Mouse (Mus musculus) induced T-regulatory cell, adult 2 months (primary cell): ENCODE results near the gene Rpl41.
"Not testable (repeated sequence)": the region's sequence is repeated elsewhere in the genome, so short reads cannot be mapped to it uniquely, and the experiment has no call there.

Experiments used
- DNase-seq: peaks from one replicate; pipeline ENCODE4 v3.0.0-alpha.2; 2012; ENCODE audit warnings: low read depth

Rpl41 gene

DNA sequence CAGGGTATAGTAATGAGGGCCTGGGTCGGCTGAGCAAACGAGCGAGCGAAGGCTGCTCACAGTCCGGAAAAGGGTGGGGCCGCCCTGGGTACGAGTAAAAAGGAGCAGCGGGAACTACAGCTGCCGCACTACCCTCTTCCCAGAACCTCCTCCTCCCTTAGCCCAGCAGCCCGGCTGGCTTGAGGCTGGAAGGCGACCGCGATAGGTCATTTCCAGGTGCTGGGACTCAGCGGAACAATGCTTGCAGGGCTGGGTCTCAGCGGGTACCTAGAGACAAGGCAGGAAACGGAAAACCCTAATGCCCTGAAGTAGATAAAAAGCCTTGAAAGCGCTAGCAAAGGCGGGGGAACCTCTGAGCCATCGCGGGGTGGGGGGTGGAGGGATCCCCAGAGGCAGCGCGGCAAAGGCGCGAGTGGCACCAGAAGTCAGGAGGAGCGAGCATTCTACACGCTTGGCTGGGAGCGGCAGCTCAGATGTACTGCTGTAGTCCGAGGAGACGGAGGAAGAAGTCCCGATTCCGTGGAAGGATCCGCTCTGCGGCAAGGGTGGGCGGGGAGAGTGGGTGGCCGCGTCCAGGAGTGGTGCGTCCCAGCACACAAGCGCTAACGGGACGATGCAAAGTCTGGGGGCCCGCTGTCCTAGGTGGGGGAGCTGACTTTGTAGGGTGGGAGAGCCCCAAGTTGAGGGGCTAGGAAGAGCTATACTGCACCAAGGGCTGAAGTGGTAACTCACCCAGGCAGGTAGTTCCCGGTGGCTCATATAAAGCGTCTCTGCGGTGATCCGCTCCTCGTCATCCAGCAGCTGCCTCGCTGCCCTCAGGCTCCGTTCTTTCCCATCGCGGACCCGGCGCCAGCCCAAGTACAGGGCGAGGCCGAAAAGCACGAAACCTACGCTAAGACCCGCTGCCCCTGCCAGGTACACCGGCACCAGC, 24.1 kb downstream of the Rpl41 start:
- peak; percentile 88 for DNase-seq

DNA sequence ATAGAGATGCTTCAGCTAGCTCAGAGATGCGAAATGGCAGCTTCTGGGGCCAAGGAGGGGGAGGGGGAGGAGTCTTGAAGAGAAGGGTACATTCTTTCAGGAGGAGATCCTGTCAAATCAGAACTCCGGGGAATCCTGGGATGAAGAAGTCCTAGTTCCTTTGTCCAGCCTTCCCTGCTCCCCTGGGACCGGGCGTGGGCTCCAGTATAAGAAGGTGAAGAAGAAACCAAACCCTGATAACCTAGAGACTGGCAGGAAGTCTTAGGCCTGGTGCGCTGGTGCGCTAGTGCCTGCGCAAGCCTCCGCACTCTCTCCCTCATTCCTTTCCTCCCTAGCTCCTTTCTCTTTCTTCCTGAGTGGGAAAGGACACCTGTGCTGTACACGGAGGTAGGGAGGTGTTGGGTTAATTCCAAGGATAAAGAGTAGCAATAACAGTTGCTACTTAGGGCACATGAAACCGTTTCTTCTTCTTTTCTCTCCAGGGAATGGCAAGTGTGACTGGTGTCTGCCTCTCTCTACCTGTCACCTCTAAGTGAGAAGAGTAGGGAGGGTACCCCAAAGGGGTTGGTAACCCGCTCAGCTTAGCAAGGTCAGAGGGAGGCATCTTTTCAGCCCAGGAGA, 24.9 kb downstream of the Rpl41 start:
- peak; percentile 71 for DNase-seq

GRCm38 (mm10) chr10:128522351-128522750, 26.8 kb downstream of the Rpl41 start:
- no peak for DNase-seq

DNA sequence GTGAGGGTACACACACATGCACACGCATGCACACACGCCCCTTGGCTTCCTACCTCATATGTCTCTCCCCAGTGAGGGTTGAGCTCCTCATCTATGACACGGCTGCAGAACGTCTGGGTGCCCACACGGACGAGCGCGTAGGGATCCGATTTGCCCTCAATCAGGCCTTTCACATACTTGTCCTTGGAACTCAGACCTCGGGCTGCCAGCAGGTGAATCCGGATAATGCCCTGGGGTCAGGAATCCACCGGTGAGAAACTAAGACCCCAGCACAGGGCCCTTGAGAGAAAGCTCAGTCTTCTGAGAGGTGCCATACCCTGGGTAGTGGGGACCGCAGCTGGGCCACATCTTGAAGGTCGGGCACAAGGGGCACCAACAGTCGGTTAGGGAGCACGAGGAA, 28.5 kb downstream of the Rpl41 start:
- no peak for DNase-seq

DNA sequence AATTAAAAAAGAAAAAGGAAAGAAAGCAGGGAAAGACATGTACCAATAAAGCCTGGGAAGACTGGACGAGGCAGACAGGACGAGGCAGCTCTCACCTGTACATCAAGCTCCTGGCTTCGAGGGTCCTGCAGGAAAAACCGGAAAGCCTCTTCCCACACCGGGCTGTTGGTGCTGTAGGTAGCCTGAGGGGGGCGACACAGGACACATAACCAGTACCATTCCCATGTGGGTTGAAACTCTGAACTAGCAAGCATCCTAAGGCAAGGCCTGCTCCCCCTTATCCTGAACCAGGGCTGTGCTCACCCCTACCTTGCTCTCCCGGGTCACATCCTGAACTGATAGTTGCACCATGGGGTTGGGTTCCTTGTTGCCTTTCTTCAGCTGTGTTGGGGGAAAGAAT, 30.3 kb downstream of the Rpl41 start:
- DNase-seq = peak; percentile 62

DNA sequence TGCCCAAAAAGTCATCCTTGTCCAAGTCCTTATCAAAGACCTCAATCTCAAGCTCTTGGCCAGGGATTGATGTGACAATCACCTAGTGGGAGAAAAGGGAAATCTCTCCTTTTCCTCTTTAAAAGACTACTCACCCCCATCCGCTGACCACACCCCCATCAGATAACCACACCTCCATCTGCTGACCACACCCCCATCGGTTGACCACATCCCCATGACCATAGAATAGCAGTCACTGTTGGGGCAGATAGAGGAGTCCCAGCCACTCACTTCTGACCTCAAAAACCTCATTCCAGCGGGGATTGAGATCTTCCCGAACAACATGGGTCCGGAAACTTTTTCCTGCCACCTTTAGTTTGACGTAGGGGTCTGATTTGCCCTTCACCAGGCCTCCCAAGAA, 32.4 kb downstream of the Rpl41 start:
- no peak for DNase-seq

GRCm38 (mm10) chr10:128516029-128516428, 33.1 kb downstream of the Rpl41 start:
- no peak for DNase-seq

DNA sequence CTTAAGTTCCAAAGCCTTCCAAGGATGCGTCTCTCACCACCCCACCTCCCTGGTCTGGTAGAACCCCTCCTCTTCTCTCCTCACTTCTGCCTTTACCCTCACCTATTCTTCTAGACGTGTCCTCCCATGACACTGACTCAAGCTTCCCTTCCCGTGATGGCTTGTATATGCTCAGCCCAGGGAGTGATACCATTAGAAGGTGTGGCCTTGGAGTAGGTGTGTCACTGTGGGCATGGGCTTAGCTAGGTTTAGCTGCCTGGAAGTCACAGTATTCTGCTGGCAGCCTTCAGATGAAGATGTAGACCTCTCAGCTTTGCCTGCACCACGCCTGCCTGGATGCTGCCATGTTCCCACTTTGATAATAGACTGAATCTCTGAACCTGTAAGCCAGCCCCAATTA, 34.1 kb downstream of the Rpl41 start:
- DNase-seq = no peak

DNA sequence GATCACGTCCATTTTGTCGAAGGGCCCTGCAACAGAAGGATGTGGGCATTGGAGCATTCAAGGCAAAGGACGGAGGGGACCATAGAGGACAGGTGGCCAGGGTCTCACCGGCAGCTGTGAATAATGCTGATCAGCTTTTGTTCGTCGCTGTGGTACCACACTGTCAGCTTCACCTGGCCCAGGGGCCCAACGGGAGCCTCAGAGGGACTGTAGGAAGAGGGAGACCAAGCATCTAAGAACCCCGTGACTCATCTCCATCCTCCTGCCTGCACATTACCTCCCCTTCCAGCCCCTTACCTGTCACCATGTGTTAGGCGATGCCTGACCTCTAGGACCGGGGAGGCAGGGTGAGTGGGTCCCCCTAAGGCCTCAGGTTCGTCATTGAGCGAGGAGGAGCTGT, 37.3 kb downstream of the Rpl41 start:
- DNase-seq = no peak

- DNase-seq = no peak
These were observed 37.9 kb downstream of the Rpl41 start for GRCm38 (mm10) chr10:128511189-128511588.

- DNase-seq = no peak
These were observed 38.8 kb downstream of the Rpl41 start for GRCm38 (mm10) chr10:128510301-128510700.

- no peak for DNase-seq
These were observed 39.3 kb downstream of the Rpl41 start for GRCm38 (mm10) chr10:128509831-128510230.

DNA sequence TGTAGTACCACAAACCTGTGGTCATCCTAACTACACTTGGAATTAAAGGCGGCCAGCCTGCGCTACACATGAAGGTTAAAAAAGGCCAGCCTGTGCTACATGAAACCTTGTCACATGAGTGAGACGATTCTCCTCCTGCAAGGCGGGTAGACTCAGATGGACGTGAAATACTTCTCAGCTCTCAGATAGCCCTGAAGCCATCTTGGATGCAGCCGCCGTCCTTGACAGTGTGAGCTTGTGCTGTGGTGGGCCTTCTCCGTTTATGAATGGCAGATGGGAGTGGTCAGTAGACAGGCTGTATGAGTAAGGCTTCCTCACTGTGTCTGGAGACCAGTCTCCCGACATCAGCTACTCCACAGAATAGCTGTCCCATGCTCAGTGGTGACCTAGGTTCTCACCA, 39.9 kb downstream of the Rpl41 start:
- no peak for DNase-seq

DNA sequence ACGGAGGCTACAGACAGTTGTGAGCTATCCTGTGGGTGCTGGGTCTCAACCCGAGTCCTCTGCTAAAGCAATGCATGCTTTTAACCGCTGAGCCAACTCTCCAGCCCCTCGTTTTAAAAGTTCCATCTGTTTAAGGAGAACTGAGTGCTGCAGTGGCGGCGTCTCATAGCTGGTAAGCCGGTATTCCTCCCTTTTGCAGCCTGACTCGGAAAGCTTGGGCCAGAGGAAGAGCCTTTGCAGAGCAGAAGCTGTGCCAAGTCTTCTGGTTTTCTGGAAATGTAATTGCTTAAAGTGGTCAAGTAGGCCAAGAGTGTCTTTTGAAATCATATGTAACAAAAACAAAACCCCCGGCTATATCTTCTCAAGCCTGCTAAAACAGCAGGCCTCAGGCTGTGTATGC, 40.8 kb downstream of the Rpl41 start:
- DNase-seq = no peak

- no peak for DNase-seq
These were observed 43.1 kb downstream of the Rpl41 start for GRCm38 (mm10) chr10:128505974-128506373.

DNA sequence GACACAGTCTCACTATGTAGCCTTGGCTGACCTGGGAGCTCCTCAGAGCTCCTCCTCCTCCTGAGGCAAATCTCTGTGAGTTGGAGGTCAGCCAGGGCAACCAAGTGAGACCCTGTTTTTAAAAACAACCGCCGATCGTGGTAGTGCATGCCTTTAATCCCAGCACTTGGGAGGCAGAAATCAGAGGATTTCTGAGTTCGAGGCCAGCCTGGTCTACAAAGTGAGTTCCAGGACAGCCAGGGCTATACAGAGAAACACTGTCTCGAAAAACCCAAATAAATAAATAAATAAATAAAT, 43.8 kb downstream of the Rpl41 start:
- not testable (repeated sequence) for DNase-seq

- peak; percentile 77 for DNase-seq
These were observed 44.3 kb downstream of the Rpl41 start for GRCm38 (mm10) chr10:128504641-128505370.

DNA sequence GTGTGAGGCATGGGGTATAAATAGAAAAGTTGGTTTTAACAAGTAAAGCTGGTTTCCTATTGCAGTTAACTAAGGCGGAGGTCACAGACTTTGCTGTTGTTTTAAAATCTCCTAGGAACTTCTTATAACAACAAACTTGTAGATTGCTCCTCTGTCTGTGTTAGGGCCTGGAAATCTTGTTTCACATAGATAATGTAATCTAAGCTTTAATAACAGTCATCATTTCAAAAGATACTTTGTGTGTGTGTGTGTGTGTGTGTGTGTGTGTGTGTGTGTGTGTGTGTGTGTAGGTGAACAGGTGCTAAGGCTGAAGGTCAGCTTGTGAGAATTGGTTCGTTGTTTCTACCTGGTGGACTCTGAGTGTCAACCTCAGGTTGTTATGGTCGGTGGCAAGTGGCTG, 45.1 kb downstream of the Rpl41 start:
- DNase-seq = no peak

- no peak for DNase-seq
These were observed 45.6 kb downstream of the Rpl41 start for GRCm38 (mm10) chr10:128503532-128503931.

DNA sequence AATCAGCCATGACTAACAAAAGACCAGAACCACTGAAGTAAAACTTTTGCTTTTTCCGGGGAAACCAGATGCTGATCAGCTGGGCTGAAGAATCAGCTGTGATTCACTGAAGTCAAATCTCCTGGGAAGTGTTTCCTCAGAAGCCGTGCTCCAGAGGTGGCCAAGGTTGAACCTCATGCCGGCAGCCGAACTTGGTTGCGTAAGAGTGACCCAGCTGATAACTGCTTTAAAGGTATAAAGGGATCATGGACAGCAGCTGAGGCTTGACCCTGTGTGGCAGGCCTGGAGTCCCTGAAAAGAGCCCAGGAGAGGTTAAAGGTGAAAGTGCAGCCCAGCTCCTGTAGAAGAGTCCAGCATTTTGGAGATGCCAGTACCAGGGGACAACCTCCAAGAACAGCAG, 46.8 kb downstream of the Rpl41 start:
- no peak for DNase-seq

DNA sequence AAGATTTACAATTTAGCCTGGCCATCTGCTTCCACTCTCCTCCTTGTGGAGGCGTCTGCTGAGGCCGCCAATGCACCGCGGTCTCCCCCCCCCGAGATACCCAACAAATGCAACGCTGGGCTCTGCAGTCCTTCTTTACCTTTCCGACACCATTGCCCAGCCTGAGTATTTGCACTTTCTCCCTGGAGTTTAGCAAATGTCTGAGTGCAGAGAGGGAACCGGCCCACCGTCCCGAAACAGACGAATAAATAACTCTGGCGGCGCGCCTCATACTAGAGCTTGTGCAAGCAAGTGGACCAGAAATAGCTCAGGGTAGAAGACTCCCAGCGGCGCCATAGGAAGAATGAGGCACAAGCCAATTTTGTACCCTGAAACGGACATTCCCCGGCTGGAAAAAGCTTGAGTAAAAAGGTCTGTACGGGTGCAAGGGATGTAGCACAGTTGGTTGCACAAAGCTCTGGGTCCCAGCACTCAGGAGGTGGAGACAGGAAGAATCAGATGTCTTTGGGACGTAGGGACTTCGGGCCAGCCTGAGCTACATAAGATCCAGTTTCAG, 49.9 kb downstream of the Rpl41 start:
- peak; percentile 76 for DNase-seq

DNA sequence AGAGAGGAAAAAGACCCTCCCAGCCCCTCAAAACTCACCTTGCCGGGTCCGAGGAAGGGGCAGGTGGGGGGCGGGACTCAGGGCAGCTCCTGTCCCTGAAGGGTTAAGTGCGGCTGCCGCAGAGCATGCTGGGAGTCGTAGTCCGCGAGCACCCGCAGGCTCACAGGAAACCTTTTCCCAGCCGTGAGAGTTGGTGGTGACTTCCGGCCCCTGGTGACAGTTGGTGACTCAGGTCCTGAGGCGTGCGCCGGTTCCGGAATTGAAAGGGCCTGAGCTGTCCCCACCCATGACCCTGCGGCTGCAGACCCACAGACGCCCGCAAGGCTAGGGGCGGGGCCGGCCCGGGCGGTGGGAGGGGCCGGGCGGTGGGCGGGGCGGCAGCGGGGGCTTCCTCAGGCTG, 50.5 kb downstream of the Rpl41 start, which contains the start of gene Myl6b:
Gene Myl6b (minus strand): TSS at position 96 of the 400 bp plus-strand sequence.
- DNase-seq = peak; percentile 98
